Mouse (Mus musculus): ENCODE results near the gene Cacna2d3.

- TF ChIP-seq CTCF (IDR thresholded peaks at IDR 0.05; ENCODE audit: low read depth), result no peak
- no peak for TF ChIP-seq EP300 (IDR thresholded peaks at IDR 0.05; ENCODE audit: low read depth)
Observed at GRCm38 (mm10) chr14:29502667-29503066, 219.0 kb downstream of the Cacna2d3 start.

Data from liver, embryonic 14.5 days (tissue).